Mouse (Mus musculus) monocyte, adult 5-6 weeks (primary cell): ENCODE measurements around the gene Epha6. TPM values are rescaled to one million over a fixed set of nuclear protein-coding genes. Genes with fewer than 3 reads are reported as not detected.

Experiments
- ATAC-seq: fragments of 153-309, 156-312 bp; replicated peaks from 2 replicates; pipeline ENCODE4 v1.8.0; 2017; ENCODE audit warnings: mild to moderate bottlenecking; ENCODE audit not compliant: low TSS enrichment, insufficient number of reproducible peaks, severe bottlenecking, poor library complexity, low FRiP score
- total RNA-seq: library from RNA; stranded (forward); fragments of 200-1000, 200-491, 200-594 nt; gene quantifications from 3 replicates; pipeline ENCODE4 v1.2.3, GENCODE M21; 2017

Epha6 gene
- not detected in 3 replicates for total RNA-seq

DNA sequence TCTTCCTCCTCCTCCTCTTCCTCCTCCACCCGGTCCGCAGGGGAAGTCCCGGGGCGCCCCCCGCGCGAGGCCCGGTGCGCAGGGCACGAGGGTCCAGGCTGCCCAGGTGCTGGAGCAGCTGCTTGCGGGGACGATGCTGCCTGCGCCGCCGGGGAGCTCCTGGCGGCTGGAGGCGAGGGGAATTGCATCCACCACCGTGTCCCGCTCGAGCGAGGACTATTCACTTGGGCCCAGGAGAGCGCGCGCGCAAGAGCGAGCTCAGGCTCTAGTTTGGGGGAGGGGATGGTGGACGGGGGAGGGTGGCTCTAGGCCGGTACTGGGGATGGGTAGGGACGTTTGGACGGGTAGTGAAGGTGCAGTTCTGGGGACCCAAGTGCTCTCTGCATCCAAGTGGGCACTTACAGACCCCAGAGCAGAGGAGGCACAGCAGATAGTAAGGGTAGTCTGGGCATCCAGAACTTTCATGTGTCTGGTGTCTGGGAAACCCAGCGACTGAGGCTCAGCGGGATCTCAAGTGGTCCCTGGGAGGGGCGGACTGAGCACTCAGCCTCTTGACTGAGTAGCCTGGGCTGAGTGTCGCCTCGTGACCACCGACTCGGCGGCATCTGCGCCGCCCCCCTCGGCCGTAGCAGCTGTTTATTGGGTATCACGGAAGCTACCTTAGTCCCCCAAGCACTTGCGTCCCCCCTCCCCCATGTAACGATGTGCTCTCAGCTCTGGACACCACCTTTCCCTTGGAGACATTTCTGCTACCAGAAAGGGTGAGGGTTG is at the start of gene Epha6:
Gene Epha6 (minus strand): TSS at position 471 of the 771 bp plus-strand sequence.
- ATAC-seq, result no peak

- no peak for ATAC-seq
These were observed 46.4 kb upstream of the Epha6 start for GRCm38 (mm10) chr16:60651716-60652115.

GRCm38 (mm10) chr16:60628091-60628490 is 22.8 kb upstream of the Epha6 start:
- ATAC-seq, result no peak

DNA sequence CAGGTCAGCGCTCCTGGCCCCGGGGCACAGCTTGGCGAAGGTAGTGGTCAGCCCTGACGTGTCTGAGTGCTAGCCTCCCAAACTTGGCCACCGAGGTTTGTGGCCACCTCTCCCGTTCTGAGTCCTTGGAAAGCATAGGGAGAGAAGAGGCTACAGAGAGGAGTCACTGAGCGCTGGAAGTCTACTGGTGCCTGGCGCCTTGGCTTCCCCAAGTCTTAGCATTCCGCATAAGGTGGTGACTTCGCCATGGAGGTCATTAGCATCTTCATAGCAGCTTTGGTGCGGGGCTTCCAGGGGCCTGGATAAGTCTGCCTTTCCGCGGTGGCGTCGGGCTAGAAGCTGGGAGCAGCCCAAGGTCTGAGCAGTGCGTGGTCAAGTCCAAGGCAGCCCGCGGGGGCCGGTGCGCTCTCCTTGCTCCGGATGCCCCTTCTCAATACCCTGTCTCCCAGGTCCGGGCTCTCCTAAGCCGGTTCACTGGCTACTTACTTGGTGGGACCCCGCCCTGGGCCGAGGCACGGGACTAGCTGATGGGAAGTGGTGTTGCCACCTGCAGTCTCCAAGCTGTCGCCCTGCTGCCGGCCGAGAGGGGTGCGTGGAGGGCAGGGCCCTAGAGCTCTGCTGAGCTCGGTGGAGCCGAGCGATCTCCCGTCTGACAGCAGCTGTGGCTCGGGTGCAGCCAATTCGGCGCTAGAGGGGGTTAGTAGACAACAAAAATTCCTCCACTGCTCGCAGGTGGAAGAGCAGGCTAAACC is 677 bp upstream of the Epha6 start:
- no peak for ATAC-seq

- no peak for ATAC-seq
These were observed 718 bp downstream of the Epha6 start for GRCm38 (mm10) chr16:60604613-60605012.

- no peak for ATAC-seq
These were observed 20.0 kb downstream of the Epha6 start for GRCm38 (mm10) chr16:60585322-60585721.

DNA sequence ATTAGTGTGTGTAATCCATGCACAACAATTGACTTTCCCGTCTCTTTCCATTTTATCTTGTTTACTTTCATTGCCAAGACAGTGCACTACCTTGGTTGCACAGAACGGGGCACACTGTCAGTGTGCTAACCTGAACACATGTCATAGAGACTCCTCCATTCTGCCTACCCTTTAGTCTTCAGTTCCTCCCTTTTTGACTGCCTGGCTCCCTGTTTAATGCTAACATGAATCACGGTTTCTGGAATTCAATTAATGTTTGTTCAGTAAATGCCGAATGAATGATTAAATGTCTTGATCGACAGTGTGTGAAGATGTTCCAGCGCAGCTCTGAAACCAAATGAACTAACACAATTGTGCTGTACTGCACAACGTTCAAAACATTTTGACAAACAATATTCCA is 20.6 kb downstream of the Epha6 start:
- ATAC-seq, result no peak

DNA sequence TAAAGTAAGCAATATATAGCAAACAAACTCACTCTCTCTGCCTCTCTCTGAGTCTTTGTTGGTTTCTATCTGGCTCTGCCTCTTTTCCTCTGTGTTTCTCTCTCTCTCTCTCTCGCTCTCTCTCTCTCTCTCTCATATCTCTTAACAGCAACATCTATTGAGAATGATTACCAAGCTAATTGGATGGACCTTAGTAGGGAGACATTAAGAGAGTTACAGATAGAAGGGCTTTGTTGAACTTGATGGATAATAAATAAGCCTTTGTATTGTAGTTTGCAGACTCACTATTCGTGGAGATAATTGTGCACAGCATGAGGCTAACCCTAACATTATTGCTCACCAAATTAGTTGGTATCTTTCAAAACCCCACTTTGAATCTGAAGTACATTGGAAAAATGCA is 34.8 kb downstream of the Epha6 start:
- no peak for ATAC-seq

GRCm38 (mm10) chr16:60544385-60544784 is 60.9 kb downstream of the Epha6 start:
- no peak for ATAC-seq

DNA sequence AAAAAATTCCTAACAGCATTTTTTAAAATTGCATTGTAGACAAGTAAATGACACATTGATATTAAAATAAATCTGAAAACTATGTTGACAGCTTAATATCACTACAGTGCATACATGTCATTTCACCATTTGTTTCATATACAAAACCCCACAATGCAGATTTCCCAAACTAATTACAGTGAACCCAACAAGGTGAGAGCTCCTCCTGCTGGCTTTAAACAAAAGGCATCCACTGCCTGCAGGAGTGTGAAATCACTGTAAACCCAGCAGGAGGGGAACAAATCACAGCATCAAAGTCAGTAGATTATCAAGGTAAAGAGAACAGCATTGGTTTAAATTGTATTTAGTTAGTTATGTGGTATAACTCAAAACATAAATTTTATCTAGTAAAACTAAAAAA is 67.1 kb downstream of the Epha6 start:
- no peak for ATAC-seq

DNA sequence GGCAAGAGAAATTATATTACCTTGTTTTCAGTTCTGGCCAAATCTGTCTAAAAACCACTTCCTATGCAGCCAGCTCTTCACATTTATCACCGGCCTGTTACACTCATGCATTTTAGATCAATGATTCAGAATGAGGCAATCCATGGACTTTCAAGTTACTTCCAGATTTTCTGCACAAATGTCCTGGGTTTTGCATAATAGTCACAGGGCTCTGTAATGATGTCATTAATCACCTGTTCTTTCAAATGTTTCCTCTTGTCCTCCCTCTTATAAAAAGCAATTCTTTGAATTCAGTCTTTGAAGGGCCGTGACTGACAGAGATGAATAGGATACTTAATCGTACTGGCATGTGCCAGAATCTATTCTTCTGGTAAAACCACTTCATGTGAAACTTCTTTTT is 95.6 kb downstream of the Epha6 start:
- no peak for ATAC-seq

DNA sequence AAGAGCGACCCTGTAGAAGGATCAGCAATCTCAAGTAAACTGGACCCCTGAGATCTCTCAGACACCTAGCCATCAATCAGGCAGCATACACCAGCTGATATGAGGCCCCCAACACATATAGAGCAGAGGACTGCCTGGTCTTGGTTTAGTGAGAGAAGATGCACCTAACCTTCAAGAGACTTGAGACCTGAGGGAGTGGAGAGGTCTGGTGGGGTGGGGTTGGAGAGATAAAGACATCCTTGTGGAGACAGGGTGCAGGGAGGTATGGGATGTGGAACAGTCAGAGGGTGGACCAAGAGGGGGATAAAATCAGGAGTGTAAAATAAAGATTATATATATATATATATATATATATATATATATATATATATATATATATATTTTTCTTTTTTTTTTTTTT is 105.8 kb downstream of the Epha6 start:
- no peak for ATAC-seq

GRCm38 (mm10) chr16:60475776-60476175 is 129.6 kb downstream of the Epha6 start:
- no peak for ATAC-seq

- no peak for ATAC-seq
These were observed 137.0 kb downstream of the Epha6 start for GRCm38 (mm10) chr16:60468200-60468785.

DNA sequence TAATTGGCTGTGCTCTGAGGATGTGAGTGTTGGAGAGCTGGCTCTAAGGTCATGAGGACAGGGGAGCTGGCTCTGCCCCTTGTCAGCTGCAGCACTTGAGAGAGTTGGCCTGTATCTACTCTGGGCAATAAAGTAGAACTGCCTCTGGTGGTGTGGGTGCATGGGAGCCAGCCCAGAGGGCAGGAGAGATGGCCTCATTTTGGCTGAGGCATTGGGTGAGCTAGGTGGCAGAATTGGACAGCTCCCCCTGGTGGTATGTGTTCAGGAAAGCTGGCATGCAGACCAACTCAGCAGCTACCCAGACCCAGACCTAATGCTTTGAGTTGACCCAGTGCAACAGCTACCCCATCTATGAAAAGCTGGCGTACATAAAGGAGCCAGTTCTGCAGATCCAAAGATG is 170.0 kb downstream of the Epha6 start:
- no peak for ATAC-seq

DNA sequence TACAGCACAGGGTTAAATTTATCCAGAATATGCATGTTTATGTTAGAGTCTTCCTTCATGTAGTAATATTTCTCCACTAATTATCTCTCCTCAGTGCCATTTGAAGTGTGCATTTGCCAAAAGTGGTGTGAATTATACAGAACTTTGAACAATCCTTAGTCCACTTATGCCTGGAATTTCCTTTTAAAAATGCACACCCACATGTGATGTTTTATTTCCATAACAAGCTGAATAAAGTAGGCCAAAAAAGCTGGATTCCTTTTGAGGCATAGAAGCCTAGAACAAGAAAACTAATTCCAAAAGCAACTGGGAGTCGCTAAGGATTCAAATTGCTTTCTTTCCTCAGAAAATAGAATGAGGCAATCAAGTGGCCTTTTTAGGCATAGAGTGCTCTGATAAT is 171.1 kb downstream of the Epha6 start:
- no peak for ATAC-seq

DNA sequence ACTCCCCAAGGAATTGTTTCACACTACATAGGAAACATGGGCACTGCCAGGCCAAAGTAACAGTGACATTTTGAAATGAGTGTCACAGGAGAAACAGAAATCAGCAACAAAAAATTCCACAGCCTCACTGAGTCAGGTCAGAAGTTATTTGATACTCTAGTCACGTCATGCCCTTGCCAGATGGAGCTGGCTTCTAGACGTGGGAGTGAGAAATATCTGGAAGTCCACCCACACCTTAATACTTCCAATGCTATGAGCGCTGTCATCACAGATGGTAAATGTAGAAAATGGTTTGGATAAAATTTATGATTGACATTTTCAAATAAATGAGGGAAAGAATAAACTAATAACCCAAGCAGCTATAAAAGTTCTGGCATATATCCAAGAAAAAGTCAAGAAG is 210.0 kb downstream of the Epha6 start:
- no peak for ATAC-seq

- no peak for ATAC-seq
These were observed 212.4 kb downstream of the Epha6 start for GRCm38 (mm10) chr16:60392961-60393360.

- ATAC-seq, result no peak
These were observed 230.2 kb downstream of the Epha6 start for GRCm38 (mm10) chr16:60375147-60375546.

DNA sequence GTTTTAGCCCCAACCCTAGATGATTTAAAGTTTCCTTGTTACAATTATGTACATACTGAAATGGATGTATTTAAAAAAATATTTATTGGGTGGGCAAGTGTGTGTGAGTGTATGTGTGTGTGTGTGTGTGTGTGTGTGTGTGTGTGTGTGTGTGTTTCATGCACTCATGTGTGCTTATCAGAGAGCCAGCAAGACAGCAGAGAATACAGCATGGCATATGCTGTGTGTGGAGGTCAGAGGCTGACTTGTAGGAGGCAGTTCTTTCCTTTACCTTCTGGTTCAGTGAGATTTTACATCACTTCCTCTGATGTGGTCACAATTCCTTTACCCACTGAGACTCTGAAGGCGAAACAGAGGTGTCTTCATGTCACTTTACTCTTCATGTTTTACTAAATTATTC is 321.4 kb downstream of the Epha6 start:
- no peak for ATAC-seq
